Mouse (Mus musculus) neural tube, embryonic 13.5 days (tissue): ENCODE measurements around the gene Gm34653. TPM values are rescaled to one million over a fixed set of nuclear protein-coding genes. Genes with fewer than 3 reads are reported as not detected.

Experiments
- ATAC-seq: fragments of 200-750 bp; cut with Nextera tagmentation; 2 replicates; pipeline ENCODE4 v1.8.0; 2017; ENCODE audit warnings: low read depth, mild to moderate bottlenecking, moderate TSS enrichment, moderate library complexity
- H3K27ac ChIP-seq: fragments of 300-500 bp; sonication (generic); replicated peaks from 2 replicates; pipeline ENCODE4 v1.5.1; 2015; ENCODE audit warnings: moderate library complexity, mild to moderate bottlenecking, inconsistent platforms
- H3K27me3 ChIP-seq: fragments of 300-500 bp; sonication (generic); 2 replicates; pipeline ENCODE4 v1.6.1; 2015; ENCODE audit warnings: mild to moderate bottlenecking, inconsistent platforms
- H3K36me3 ChIP-seq: fragments of 300-500 bp; sonication (generic); 2 replicates; pipeline ENCODE4 v1.6.1; 2015; ENCODE audit warnings: mild to moderate bottlenecking, inconsistent platforms
- H3K4me1 ChIP-seq: fragments of 300-500 bp; sonication (generic); replicated peaks from 2 replicates; pipeline ENCODE4 v1.6.1; 2015; ENCODE audit warnings: inconsistent platforms
- H3K4me2 ChIP-seq: fragments of 300-500 bp; sonication (generic); 2 replicates; pipeline ENCODE4 v1.6.1; 2015; ENCODE audit warnings: inconsistent platforms, mild to moderate bottlenecking, moderate library complexity
- H3K4me3 ChIP-seq: fragments of 300-500 bp; sonication (generic); 2 replicates; pipeline ENCODE4 v1.5.1; 2015; ENCODE audit warnings: mild to moderate bottlenecking, inconsistent platforms
- H3K9ac ChIP-seq: fragments of 300-500 bp; sonication (generic); 2 replicates; pipeline ENCODE4 v1.6.1; 2015; ENCODE audit warnings: moderate library complexity, mild to moderate bottlenecking, inconsistent platforms
- H3K9me3 ChIP-seq: fragments of 300-500 bp; sonication (generic); 2 replicates; pipeline ENCODE4 v1.6.1; 2016; ENCODE audit warnings: inconsistent platforms
- WGBS: fragments of 180-500 bp; shearing (Covaris S2); methylation state at CpG from one replicate; pipeline ENCODE4 v1.1.7; 2015; 5-methylcytosine and 5-hydroxymethylcytosine counted together
- polyA plus RNA-seq: library from polyadenylated mRNA; unstranded; fragments of >200 nt; fragmentation: Nextera tagmentation; extraction: Ambion mirVana; gene quantifications from 2 replicates; pipeline ENCODE4 v1.2.1, GENCODE M21; 2015

The Gm34653 gene
- polyA plus RNA-seq, 1 experiment from 2014 or later: not detected

- ATAC-seq: no peak
- H3K27ac ChIP-seq: no peak overlapping the region
- H3K4me3 ChIP-seq: peak overlapping the region; percentile 88
- peak overlapping the region; percentile 93 for H3K9ac ChIP-seq
- WGBS: 47% methylated on average over 5 of the region's 5 CpGs
- H3K27me3 ChIP-seq: peaks cover 19% of the 10 kb centered on the region
- no peaks in the 10 kb centered on the region for H3K9me3 ChIP-seq
- H3K4me2 ChIP-seq: peak overlapping the region; percentile 78
- peaks cover 45% of the 10 kb centered on the region for H3K4me1 ChIP-seq
- H3K36me3 ChIP-seq: peaks cover 17% of the 10 kb centered on the region
Measured at GRCm38 (mm10) chr2:34869680-34870079, 36.9 kb downstream of the Gm34653 start.

GRCm38 (mm10) chr2:34870520-34871474, 38.0 kb downstream of the Gm34653 start:
- Histone ChIP-seq H3K27me3 (peaks cover 26% of the 10 kb centered on the region), H3K9me3 (no peaks in the 10 kb centered on the region), H3K36me3 (peaks cover 6% of the 10 kb centered on the region; the same call in 1 of the 2 replicates), H3K4me3 (peak overlapping the region; percentile 88), H3K27ac (peak overlapping the region; percentile 93), H3K4me1 (peaks cover 45% of the 10 kb centered on the region), H3K9ac (peak overlapping the region; percentile 93), H3K4me2 (peak overlapping the region; percentile 78)
- peak; percentile 98 for ATAC-seq
- WGBS: under 1% methylated on average over 67 of the region's 67 CpGs

GRCm38 (mm10) chr2:34874271-34874670, 41.5 kb downstream of the Gm34653 start, which contains the start of gene Cutal:
Gene Cutal, plus strand, starts transcription at chr2:34874396.
- H3K4me1 ChIP-seq: peaks cover 22% of the 10 kb centered on the region
- no peaks in the 10 kb centered on the region for H3K9me3 ChIP-seq
- H3K4me2 ChIP-seq: peak within 1 kb of the TSS; percentile 38
- no peak for ATAC-seq
- no peak within 1 kb of the TSS for H3K27ac ChIP-seq
- H3K36me3 ChIP-seq: no peaks in the 10 kb centered on the region
- no peak within 1 kb of the TSS; the same call in 1 of the 2 replicates for H3K4me3 ChIP-seq
- H3K9ac ChIP-seq: peak within 1 kb of the TSS; percentile 31
- 2% methylated on average over 14 of the region's 14 CpGs for WGBS
- H3K27me3 ChIP-seq: peaks cover 41% of the 10 kb centered on the region

GRCm38 (mm10) chr2:34874816-34875345, 42.1 kb downstream of the Gm34653 start, which contains the start of gene Psmd5:
Gene Psmd5, minus strand, starts transcription at chr2:34874968.
- Histone ChIP-seq H3K4me1 (peaks cover 16% of the 10 kb centered on the region), H3K9me3 (no peaks in the 10 kb centered on the region), H3K36me3 (no peaks in the 10 kb centered on the region), H3K27me3 (peaks cover 41% of the 10 kb centered on the region), H3K4me3 (no peak within 1 kb of the TSS; the same call in 1 of the 2 replicates), H3K27ac (no peak within 1 kb of the TSS), H3K9ac (peak within 1 kb of the TSS; percentile 31), H3K4me2 (peak within 1 kb of the TSS; percentile 38)
- 13% methylated on average over 8 of the region's 8 CpGs for WGBS
- no peak for ATAC-seq

GRCm38 (mm10) chr2:34880054-34880453, 47.2 kb downstream of the Gm34653 start:
- Histone ChIP-seq H3K4me1 (no peaks in the 10 kb centered on the region), H3K9me3 (no peaks in the 10 kb centered on the region), H3K27ac (no peak overlapping the region), H3K4me3 (no peak overlapping the region), H3K36me3 (no peaks in the 10 kb centered on the region), H3K4me2 (no peak overlapping the region), H3K9ac (no peak overlapping the region), H3K27me3 (peaks cover 23% of the 10 kb centered on the region)
- 88% methylated on average over 10 of the region's 10 CpGs for WGBS
- no peak for ATAC-seq

GRCm38 (mm10) chr2:34882757-34883156, 50.0 kb downstream of the Gm34653 start:
- no peak overlapping the region for H3K27ac ChIP-seq
- no peak for ATAC-seq
- H3K4me3 ChIP-seq: no peak overlapping the region
- 91% methylated on average over 2 of the region's 2 CpGs for WGBS
- no peaks in the 10 kb centered on the region for H3K4me1 ChIP-seq
- H3K9me3 ChIP-seq: no peaks in the 10 kb centered on the region
- H3K4me2 ChIP-seq: no peak overlapping the region
- H3K36me3 ChIP-seq: no peaks in the 10 kb centered on the region
- no peak overlapping the region for H3K9ac ChIP-seq
- H3K27me3 ChIP-seq: peaks cover 11% of the 10 kb centered on the region; the same call in 1 of the 2 replicates

GRCm38 (mm10) chr2:34883190-34883589, 50.4 kb downstream of the Gm34653 start:
- H3K9ac ChIP-seq: no peak overlapping the region
- ATAC-seq: no peak

GRCm38 (mm10) chr2:34884186-34884585, 51.4 kb downstream of the Gm34653 start:
- no peak overlapping the region for H3K27ac ChIP-seq
- no peak for ATAC-seq
- H3K4me1 ChIP-seq: no peaks in the 10 kb centered on the region
- 64% methylated on average over 2 of the region's 2 CpGs for WGBS
- no peak overlapping the region for H3K4me3 ChIP-seq
- H3K36me3 ChIP-seq: no peaks in the 10 kb centered on the region
- no peak overlapping the region for H3K9ac ChIP-seq
- H3K9me3 ChIP-seq: no peaks in the 10 kb centered on the region
- peaks cover 4% of the 10 kb centered on the region; the same call in 1 of the 2 replicates for H3K27me3 ChIP-seq
- no peak overlapping the region for H3K4me2 ChIP-seq

More at GRCm38 (mm10) chr2:34883190-34883589, 50.4 kb downstream of the Gm34653 start:
- Histone ChIP-seq H3K4me2 (no peak overlapping the region), H3K27ac (no peak overlapping the region), H3K9me3 (no peaks in the 10 kb centered on the region), H3K4me1 (no peaks in the 10 kb centered on the region), H3K36me3 (no peaks in the 10 kb centered on the region), H3K4me3 (no peak overlapping the region), H3K27me3 (peaks cover 11% of the 10 kb centered on the region; the same call in 1 of the 2 replicates)
- 66% methylated on average over 5 of the region's 5 CpGs for WGBS

Other genes with a start within 250 kb of the Gm34653 start
- 119 and 120 TPM in 2 replicates for gene Gapvd1, start 77.8 kb upstream of the Gm34653 start, polyA plus RNA-seq
- 505 and 686 TPM in 2 replicates for gene Hspa5, start 61.0 kb upstream of the Gm34653 start, polyA plus RNA-seq
- gene Rabepk, start 33.1 kb upstream of the Gm34653 start, polyA plus RNA-seq: 25.7 and 27.1 TPM in 2 replicates
- 76.6 and 80.1 TPM in 2 replicates for gene Fbxw2, start 6.7 kb upstream of the Gm34653 start, polyA plus RNA-seq
- 0.21 and 0.30 TPM in 2 replicates for gene Cutal, start 41.4 kb downstream of the Gm34653 start, polyA plus RNA-seq
- 87.4 and 90.4 TPM in 2 replicates for gene Psmd5, start 42.0 kb downstream of the Gm34653 start, polyA plus RNA-seq
- 1.8 TPM in 2 replicates for gene Phf19, start 81.0 kb downstream of the Gm34653 start, polyA plus RNA-seq
- gene Traf1, start 128.8 kb downstream of the Gm34653 start, polyA plus RNA-seq: 1.7 and 2.9 TPM in 2 replicates
- 0.19 TPM in 1 of 2 replicates, not detected in the other for gene Hc, start 228.4 kb downstream of the Gm34653 start, polyA plus RNA-seq